In the genomic region with DNA sequence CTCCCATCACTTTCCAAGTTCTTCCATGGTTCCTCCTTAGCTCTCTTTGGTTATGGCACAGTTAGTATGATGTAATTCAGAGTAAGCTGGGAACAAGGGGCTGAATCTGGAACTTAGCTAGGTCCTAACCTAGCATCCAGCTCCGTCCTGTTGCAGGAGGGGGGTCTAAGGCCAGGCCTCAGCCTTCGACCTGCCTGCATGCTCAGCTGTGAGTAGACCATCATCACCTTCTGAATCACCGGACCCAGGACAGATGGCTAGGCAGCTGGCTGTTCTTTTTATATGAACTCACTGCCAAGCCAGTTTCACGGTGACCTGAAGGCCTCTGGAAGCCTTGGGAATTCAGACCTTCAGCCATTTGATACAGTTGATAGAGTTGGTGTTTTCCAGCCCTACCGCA, we compare ENCODE assay signal across 18 mouse cellular contexts.
DNase-seq lines count a peak whose midpoint lies in the region; ATAC-seq and TF ChIP-seq lines count a peak whose summit lies in the region.
"Had no signal": no experiment of that assay in that cellular context is flagged by ENCODE, and none has a peak within 500 bp of the region (broad histone marks: within the 10 kb centered on the region; RNA-seq: fewer than 3 reads in every experiment).

No protein-coding gene starts in this region.

- ATAC-seq in embryonic facial prominence, embryonic 13.5 days (ENCODE audit: insufficient number of reproducible peaks, insufficient read depth, low FRiP score, low TSS enrichment, low read depth), result no peak
- no peak for ATAC-seq in heart, embryonic 15.5 days (replicated peaks; ENCODE audit: insufficient number of reproducible peaks, insufficient read depth, low FRiP score, low read depth)
- ATAC-seq in midbrain, embryonic 11.5 days (ENCODE audit: low FRiP score), result peak; percentile 11; the same call in 1 of the 2 replicates
- no peak for ATAC-seq in midbrain, embryonic 15.5 days (replicated peaks)

- no peak for TF ChIP-seq POLR2A in heart, adult 2 months (IDR thresholded peaks at IDR 0.05; ENCODE audit: insufficient read depth, low read depth, low read length)
- TF ChIP-seq POLR2A in small intestine, adult 2 months (IDR thresholded peaks at IDR 0.05; ENCODE audit: low read depth, low read length), result no peak

- H3K4me3 ChIP-seq in embryonic facial prominence, embryonic 13.5 days, result no peak overlapping the region
- no peak overlapping the region for H3K4me3 ChIP-seq in embryonic facial prominence, embryonic 10.5 days
- no peak overlapping the region for H3K4me3 ChIP-seq in heart, embryonic 15.5 days
- H3K4me3 ChIP-seq in heart, adult 2 months, result no peak overlapping the region
- no peak overlapping the region for H3K4me3 ChIP-seq in midbrain, embryonic 11.5 days (ENCODE audit: low read depth, low read length)
- no peak overlapping the region for H3K4me3 ChIP-seq in midbrain, embryonic 15.5 days
- no peak overlapping the region for H3K4me3 ChIP-seq in small intestine, adult 2 months (ENCODE audit: low read depth, low read length)
- H3K4me3 ChIP-seq: embryonic facial prominence, embryonic 12.5 days; forebrain, embryonic 10.5 days; hindbrain, embryonic 13.5 days; lung, embryonic 15.5 days; neural tube, embryonic 13.5 days had no signal

- no peaks in the 10 kb centered on the region for H3K9me3 ChIP-seq in embryonic facial prominence, embryonic 13.5 days
- H3K9me3 ChIP-seq in embryonic facial prominence, embryonic 10.5 days, result no peaks in the 10 kb centered on the region
- H3K9me3 ChIP-seq in heart, embryonic 15.5 days (replicated peaks), result no peaks in the 10 kb centered on the region
- H3K9me3 ChIP-seq in midbrain, embryonic 11.5 days (ENCODE audit: control insufficient read depth, low read length), result no peaks in the 10 kb centered on the region
- no peaks in the 10 kb centered on the region for H3K9me3 ChIP-seq in midbrain, embryonic 15.5 days
- H3K9me3 ChIP-seq: embryonic facial prominence, embryonic 12.5 days; forebrain, embryonic 10.5 days; hindbrain, embryonic 13.5 days; lung, embryonic 15.5 days; neural tube, embryonic 13.5 days had no signal

- no peak overlapping the region for H3K9ac ChIP-seq in embryonic facial prominence, embryonic 13.5 days
- H3K9ac ChIP-seq in heart, embryonic 15.5 days, result no peak overlapping the region
- no peak overlapping the region for H3K9ac ChIP-seq in heart, adult 2 months (ENCODE audit: low read depth, low read length)
- H3K9ac ChIP-seq in midbrain, embryonic 11.5 days (ENCODE audit: low read length), result no peak overlapping the region
- H3K9ac ChIP-seq in midbrain, embryonic 15.5 days, result no peak overlapping the region
- H3K9ac ChIP-seq: embryonic facial prominence, embryonic 12.5 days; hindbrain, embryonic 13.5 days; lung, embryonic 15.5 days; neural tube, embryonic 13.5 days had no signal

- H3K4me2 ChIP-seq in embryonic facial prominence, embryonic 13.5 days, result no peak overlapping the region
- H3K4me2 ChIP-seq in heart, embryonic 15.5 days, result no peak overlapping the region
- no peak overlapping the region for H3K4me2 ChIP-seq in midbrain, embryonic 11.5 days
- no peak overlapping the region for H3K4me2 ChIP-seq in midbrain, embryonic 15.5 days
- H3K4me2 ChIP-seq: embryonic facial prominence, embryonic 12.5 days; liver, embryonic 11.5 days; neural tube, embryonic 13.5 days had no signal

- intact Hi-C loops in heart, adult 2 months (cut with DNase I), result no loop called here

- H3K79me2 ChIP-seq in heart, adult 2 months (replicated peaks; ENCODE audit: control insufficient read depth, insufficient read depth, low read length), result no peaks in the 10 kb centered on the region

- H3K36me3 ChIP-seq in embryonic facial prominence, embryonic 13.5 days, result no peaks in the 10 kb centered on the region
- no peaks in the 10 kb centered on the region for H3K36me3 ChIP-seq in embryonic facial prominence, embryonic 10.5 days (replicated peaks)
- H3K36me3 ChIP-seq in heart, embryonic 15.5 days, result no peaks in the 10 kb centered on the region
- peaks cover 4% of the 10 kb centered on the region for H3K36me3 ChIP-seq in heart, adult 2 months (ENCODE audit: control insufficient read depth, insufficient read depth, low read length)
- no peaks in the 10 kb centered on the region for H3K36me3 ChIP-seq in midbrain, embryonic 11.5 days (ENCODE audit: control insufficient read depth, insufficient read depth, low read length)
- no peaks in the 10 kb centered on the region for H3K36me3 ChIP-seq in midbrain, embryonic 15.5 days (replicated peaks)
- no peaks in the 10 kb centered on the region for H3K36me3 ChIP-seq in small intestine, adult 2 months (ENCODE audit: control insufficient read depth, insufficient read depth, low read length)
- H3K36me3 ChIP-seq: embryonic facial prominence, embryonic 12.5 days; forebrain, embryonic 10.5 days; hindbrain, embryonic 13.5 days; lung, embryonic 15.5 days; neural tube, embryonic 13.5 days had no signal

- no peak for TF ChIP-seq CTCF in heart, adult 2 months (IDR thresholded peaks at IDR 0.05)
- TF ChIP-seq CTCF in small intestine, adult 2 months (IDR thresholded peaks at IDR 0.05; ENCODE audit: extremely low read depth, insufficient read length, insufficient replicate concordance, low read depth, low read length), result no peak

- H3K27ac ChIP-seq in embryonic facial prominence, embryonic 13.5 days, result 0 out of 2 replicates have a peak overlapping the region, but pooled peaks have one; percentile 40
- no peak overlapping the region for H3K27ac ChIP-seq in embryonic facial prominence, embryonic 10.5 days (replicated peaks)
- peak overlapping the region; percentile 55 for H3K27ac ChIP-seq in heart, embryonic 15.5 days
- no peak overlapping the region for H3K27ac ChIP-seq in heart, adult 2 months
- H3K27ac ChIP-seq in midbrain, embryonic 11.5 days (ENCODE audit: low read depth, low read length), result no peak overlapping the region
- no peak overlapping the region for H3K27ac ChIP-seq in midbrain, embryonic 15.5 days
- peak overlapping the region; percentile 31 for H3K27ac ChIP-seq in small intestine, adult 2 months (ENCODE audit: insufficient read depth, low read depth, low read length)
- H3K27ac ChIP-seq: embryonic facial prominence, embryonic 12.5 days; hindbrain, embryonic 13.5 days; neural tube, embryonic 13.5 days had no signal

- no peak for DNase-seq in embryonic facial prominence, embryonic 10.5 days (ENCODE audit: low spot score)
- DNase-seq in heart, adult 2 months, result no peak
- DNase-seq in midbrain, embryonic 11.5 days (ENCODE audit: low spot score, missing footprints), result no peak
- no peak for DNase-seq in adrenal gland, postnatal 4 days (ENCODE audit: low spot score in 2 of 2)
- DNase-seq: adrenal gland, postnatal 10 days; cerebellum, adult 18-20 months; gastrocnemius, postnatal 10 days; right cerebral cortex, postnatal 25 days had no signal

- H3K27me3 ChIP-seq in embryonic facial prominence, embryonic 13.5 days, result no peaks in the 10 kb centered on the region
- H3K27me3 ChIP-seq in embryonic facial prominence, embryonic 10.5 days (replicated peaks; ENCODE audit: low read depth, poor library complexity, severe bottlenecking), result no peaks in the 10 kb centered on the region
- H3K27me3 ChIP-seq in heart, embryonic 15.5 days, result no peaks in the 10 kb centered on the region
- no peaks in the 10 kb centered on the region for H3K27me3 ChIP-seq in heart, adult 2 months (ENCODE audit: control insufficient read depth, insufficient read depth, low read length)
- H3K27me3 ChIP-seq in midbrain, embryonic 11.5 days (ENCODE audit: control insufficient read depth, insufficient read depth, low read length), result no peaks in the 10 kb centered on the region
- no peaks in the 10 kb centered on the region for H3K27me3 ChIP-seq in midbrain, embryonic 15.5 days (replicated peaks)
- H3K27me3 ChIP-seq in small intestine, adult 2 months (ENCODE audit: control insufficient read depth, insufficient read depth, low read length), result no peaks in the 10 kb centered on the region
- H3K27me3 ChIP-seq: embryonic facial prominence, embryonic 12.5 days; hindbrain, embryonic 13.5 days; lung, embryonic 15.5 days; neural tube, embryonic 13.5 days had no signal

- TF ChIP-seq EP300 in heart, adult 2 months (IDR thresholded peaks at IDR 0.05; ENCODE audit: insufficient read depth, low read depth, low read length), result no peak

- peaks cover 12% of the 10 kb centered on the region for H3K4me1 ChIP-seq in embryonic facial prominence, embryonic 13.5 days
- H3K4me1 ChIP-seq in embryonic facial prominence, embryonic 10.5 days, result peaks cover 18% of the 10 kb centered on the region
- peaks cover 27% of the 10 kb centered on the region for H3K4me1 ChIP-seq in heart, embryonic 15.5 days (replicated peaks)
- H3K4me1 ChIP-seq in heart, adult 2 months (ENCODE audit: control insufficient read depth, insufficient read depth, low read length), result peaks cover 4% of the 10 kb centered on the region
- peaks cover 9% of the 10 kb centered on the region for H3K4me1 ChIP-seq in midbrain, embryonic 11.5 days (ENCODE audit: control insufficient read depth, insufficient read depth, low read length)
- no peaks in the 10 kb centered on the region for H3K4me1 ChIP-seq in midbrain, embryonic 15.5 days
- H3K4me1 ChIP-seq in small intestine, adult 2 months (ENCODE audit: control insufficient read depth, insufficient read depth, insufficient read length, low read length), result peaks cover 20% of the 10 kb centered on the region

- 89% methylated on average over 5 of the region's 5 CpGs for WGBS in embryonic facial prominence, embryonic 13.5 days
- WGBS in embryonic facial prominence, embryonic 10.5 days, result 85% methylated on average over 5 of the region's 5 CpGs
- 76% methylated on average over 5 of the region's 5 CpGs for WGBS in heart, embryonic 15.5 days
- 86% methylated on average over 5 of the region's 5 CpGs for WGBS in heart, adult 2 months
- 83% methylated on average over 5 of the region's 5 CpGs for WGBS in midbrain, embryonic 11.5 days
- 82% methylated on average over 5 of the region's 5 CpGs for WGBS in midbrain, embryonic 15.5 days
- WGBS in small intestine, adult 2 months, result 93% methylated on average over 5 of the region's 5 CpGs

Comparison
In these comparisons a context has a peak if more than half of its experiments do, and no peak if none do; other contexts are left out.
1. H3K27ac ChIP-seq: peak in embryonic facial prominence, embryonic 13.5 days (single experiment), heart, embryonic 15.5 days (single experiment) and small intestine, adult 2 months (single experiment); none in embryonic facial prominence, embryonic 10.5 days (single experiment), heart, adult 2 months (single experiment), midbrain, embryonic 11.5 days (single experiment) and midbrain, embryonic 15.5 days (single experiment).